Mouse (Mus musculus) cerebellum, postnatal 36 days (tissue): ENCODE measurements around the gene Apobec2.
A peak's percentile ranks its signal among the peaks of the same experiment; 100 is the strongest.
"Not testable (repeated sequence)": the region's sequence is repeated elsewhere in the genome, so short reads cannot be mapped to it uniquely, and the experiment has no call there.

Source experiments
- DNase-seq, 2 experiments: peaks; one replicate each; pipeline ENCODE4 v3.0.0; 2021 to 2022; ENCODE audit warnings: mixed read lengths in 2 of 2

The Apobec2 gene

GRCm38 (mm10) chr17:48432158-48432980 is at the start of gene Apobec2:
TSS of gene Apobec2 (minus strand) at chr17:48432930.
- no peak for DNase-seq

- no peak for DNase-seq
Measured at GRCm38 (mm10) chr17:48479952-48480351, 47.2 kb upstream of the Apobec2 start.

DNA sequence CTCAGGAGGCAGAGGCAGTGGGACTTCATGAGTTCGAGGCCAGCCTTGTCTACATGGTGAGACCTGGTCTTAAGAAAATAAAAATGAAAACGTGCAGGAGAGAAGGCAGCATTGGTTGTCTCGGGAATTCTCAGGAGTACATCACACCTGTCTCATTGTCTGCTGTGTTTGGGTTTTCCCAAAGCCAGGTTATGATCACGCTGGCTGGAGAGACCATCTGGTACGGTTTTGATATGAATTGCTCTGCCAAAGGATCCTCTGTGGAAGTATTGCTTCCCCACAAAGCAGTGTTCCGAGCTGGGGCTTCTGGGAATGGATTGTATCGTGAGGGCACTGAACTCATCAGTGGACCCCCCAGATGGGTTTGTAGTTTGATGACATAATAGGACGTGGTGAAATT is 42.7 kb upstream of the Apobec2 start:
- DNase-seq: no peak

GRCm38 (mm10) chr17:48474282-48474681 is 41.6 kb upstream of the Apobec2 start:
- not testable (repeated sequence) for DNase-seq

GRCm38 (mm10) chr17:48467395-48468231 is 34.9 kb upstream of the Apobec2 start:
- DNase-seq: peak; percentile 89 to 93

DNA sequence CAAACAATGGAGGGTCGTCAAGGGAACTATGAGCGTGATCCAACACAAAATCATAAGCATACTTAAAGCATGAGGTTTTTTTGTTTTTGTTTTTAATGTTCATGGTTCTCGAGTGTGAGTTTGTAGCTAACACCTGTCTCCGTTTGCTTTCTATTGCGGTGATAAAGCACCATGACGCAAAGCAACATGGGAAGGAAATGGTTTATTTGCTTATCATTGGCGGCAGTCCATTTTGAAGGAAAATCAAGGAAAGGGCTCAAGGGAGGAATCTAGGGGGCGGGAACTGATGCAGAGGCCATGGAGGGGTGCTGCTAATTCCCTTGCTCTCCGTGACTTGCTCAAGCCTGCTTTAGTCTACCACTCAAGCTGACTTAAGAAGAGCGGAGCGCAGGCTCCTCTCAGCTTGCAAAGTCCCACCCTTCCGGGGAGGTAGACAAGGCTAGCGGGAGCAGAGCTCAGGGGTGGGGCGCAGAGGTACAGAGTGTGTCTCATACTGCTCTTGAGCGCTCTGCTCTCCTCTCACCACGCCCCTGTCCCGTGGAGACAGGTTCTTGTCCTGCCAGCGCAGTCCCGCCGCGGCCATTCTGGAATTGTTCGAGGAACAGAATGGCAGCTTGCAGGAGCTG is 34.2 kb upstream of the Apobec2 start:
- no peak for DNase-seq

- no peak for DNase-seq
Measured at GRCm38 (mm10) chr17:48463391-48463790, 30.7 kb upstream of the Apobec2 start.

DNA sequence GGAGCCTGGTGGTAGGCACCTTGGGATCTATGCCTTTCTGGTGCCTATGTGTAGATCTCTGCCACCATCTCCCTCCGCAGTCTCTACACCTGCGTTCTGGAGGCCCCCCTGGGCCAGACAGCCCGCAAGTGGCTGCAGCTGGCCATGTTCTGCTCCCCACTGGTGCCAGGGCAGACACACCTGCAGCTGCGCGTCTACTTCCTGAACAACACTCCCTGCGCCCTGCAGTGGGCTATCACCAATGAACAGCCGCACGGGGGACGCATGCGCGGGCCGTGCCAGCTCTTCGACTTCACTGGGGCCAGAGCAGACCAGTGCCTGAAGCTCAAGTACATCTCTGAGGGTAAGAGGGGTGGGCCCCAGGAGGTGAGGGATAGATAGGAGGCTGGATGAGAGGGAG is 29.4 kb upstream of the Apobec2 start:
- DNase-seq: no peak

- DNase-seq: no peak
Measured at GRCm38 (mm10) chr17:48457971-48458653, 25.4 kb upstream of the Apobec2 start.

DNA sequence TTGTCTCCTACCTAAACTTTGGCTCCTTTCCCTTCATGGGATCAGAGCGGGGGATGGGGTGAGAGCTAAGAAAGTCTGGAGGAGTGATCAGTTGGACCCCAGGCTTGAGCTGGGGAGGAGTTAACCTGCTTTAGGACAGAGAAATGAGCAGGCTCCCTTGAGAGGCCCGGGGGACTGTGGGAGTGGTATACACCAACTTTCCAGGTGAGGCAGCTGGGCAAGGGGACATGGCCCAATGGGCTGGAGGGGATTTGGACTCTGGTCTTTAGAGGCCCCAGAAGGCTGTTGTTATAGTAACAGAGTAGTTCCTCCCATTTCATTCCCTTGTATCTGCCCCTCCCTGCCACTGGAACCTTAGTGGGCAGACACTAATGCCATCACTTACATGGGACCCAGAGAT is 23.2 kb upstream of the Apobec2 start:
- DNase-seq: no peak

DNA sequence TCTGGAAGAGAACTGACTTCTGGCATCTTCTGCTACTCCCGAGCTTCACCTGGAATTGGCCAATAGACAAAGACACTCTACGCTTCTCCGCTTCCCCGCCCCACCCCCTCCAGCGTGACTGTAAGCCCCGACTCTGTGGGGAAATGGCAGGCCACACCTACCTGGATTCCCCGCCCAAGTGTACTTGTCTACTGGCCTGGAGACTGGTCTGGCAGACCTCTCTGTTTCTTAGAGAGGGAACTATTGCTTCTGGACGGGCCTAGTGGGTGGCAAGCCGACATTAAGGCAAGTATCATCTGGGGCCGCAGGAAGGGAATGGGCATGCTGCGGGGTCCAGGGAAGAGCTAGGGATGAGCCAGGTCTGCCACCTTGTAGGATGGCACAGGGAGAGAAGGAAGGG is 22.0 kb upstream of the Apobec2 start, which contains the start of gene Unc5cl:
Unc5cl (plus strand) TSS at position 214 of the 400 bp plus-strand sequence.
- no peak for DNase-seq

DNA sequence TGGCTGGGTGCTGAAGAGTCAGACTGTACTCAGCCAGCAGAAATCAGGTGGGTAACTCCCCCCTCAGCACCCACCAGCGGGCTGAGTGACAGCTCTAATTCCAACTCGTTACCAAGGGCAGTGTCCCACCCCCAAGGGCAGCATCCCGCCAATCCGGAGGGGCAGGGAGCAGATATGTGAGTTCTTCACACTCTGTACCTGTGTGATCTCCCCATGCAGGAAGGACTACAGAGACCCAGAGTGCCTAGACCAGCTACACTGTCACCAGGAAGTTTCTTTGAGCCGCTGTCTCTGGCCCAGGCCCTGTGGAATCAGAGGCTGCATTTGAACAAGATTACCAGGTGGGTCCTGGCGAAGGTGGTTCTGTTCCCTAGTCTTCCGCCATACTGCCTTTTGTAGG is 21.5 kb upstream of the Apobec2 start:
- DNase-seq: no peak

- no peak for DNase-seq
Measured at GRCm38 (mm10) chr17:48453489-48453888, 20.8 kb upstream of the Apobec2 start.

DNA sequence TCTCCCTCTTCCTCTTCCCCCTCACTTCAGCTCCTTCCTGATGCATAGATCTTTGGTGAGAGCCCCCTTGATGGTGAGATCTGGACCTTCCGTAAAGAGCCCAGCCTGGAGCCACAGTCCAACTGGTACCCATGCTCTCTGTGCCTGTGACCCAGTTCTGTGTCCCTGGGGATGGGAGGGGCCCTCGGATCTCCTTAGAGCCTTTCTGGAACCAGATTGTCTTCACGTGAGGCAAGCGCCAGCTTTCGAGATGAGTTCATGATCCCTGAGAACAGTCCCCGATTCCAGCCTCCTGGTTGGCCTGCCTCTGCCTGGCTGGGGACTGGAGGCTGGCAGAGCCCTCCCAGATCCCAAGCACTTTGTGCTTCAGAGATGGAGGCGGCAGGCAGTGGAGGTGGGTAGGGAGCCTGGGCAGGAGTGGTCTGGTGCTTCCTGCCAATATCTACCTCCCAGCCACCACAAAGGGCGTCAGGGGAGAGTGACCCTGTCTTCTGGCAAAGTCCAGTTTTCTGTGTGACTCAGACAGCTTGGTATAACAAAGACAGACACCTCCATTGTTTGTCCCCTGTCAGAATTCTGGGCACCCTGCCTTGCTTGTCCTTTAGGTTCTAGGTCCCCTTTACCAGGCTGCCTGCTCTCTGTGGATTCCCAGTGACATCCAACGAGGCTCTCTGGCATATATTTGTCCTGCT is 19.2 kb upstream of the Apobec2 start:
- no peak for DNase-seq

- no peak for DNase-seq
Measured at GRCm38 (mm10) chr17:48451353-48451675, 18.6 kb upstream of the Apobec2 start, which contains the start of gene Tspo2. TSS of gene Tspo2 (minus strand) at chr17:48451522.

DNA sequence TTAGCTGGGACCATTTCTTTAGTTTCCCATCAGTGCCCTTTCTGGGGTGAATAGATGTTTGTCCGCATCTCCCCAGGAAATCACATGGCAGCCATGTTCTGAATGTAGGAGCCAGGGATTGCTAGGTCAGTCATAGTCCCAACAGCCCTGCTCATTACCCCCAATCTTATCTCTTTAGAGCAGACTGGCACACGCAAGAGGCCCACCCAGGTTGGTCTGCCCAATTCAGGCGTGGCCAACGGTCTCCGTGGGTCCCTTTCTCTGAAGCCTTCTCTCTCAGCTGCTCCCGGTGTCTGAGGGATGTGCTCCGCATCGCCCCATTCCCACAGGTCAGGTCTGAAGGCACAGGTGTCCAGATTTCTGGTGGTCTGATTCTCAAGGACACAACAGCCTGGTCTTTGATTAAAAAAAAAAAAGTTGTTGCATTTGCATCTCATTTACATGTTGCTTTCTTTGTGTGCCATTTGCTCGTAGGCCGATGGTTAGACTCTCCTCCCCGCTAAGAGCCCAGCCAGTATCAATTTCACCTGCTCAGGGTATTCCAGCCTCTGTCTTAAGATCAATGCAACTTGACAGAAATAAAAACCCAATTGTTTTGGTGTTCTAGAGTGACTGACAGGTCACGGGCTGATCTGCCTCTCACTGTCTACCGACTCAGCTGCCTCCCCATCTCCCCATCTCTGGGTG is 18.1 kb upstream of the Apobec2 start:
- no peak for DNase-seq

DNA sequence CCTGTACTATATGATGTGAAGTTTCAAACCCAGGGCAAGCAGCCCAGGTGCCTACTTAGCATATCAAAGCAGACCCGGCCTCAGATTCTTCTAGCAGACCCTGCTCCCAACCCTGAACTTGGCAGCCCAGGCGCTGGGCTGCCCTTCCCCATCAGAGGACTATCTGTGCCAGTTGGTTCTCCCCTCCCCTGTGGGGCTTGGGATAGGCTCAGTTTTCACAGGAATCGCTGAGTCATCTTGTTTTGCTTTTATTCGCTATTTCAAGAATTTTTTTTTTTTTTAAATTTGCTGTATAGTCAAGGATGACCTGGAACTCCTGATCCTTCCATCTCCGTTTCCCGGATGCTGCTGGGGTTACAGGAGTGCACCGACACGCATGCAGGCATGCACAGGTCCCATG is 14.9 kb upstream of the Apobec2 start:
- no peak for DNase-seq

DNA sequence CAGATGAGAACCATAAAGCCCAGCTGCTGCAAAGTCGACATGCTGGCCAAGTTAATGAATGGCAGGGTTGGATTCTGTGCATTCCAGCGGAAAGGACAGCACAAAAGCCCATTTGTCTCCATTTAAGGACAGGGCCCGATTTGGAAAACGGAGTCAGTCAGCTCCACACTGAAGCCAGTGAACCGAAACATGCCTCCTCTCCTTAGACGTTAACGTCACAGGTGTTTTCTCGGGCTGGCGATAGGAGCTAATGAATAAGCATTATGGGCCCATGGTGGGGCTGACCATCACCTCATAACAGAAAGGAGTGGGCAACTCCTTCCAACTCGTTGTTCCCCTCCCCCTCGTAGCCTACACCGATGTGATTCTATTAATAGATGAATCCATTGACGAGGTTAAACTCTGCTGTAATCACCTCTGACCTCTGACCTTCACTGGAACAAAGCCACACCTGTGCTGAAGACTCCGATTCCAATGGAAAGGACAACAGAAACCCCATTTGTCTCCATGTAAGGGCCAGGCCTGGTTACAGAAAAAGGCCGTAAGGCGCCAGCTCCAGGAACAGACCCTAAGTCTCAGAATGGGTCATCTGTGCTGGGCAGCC is 10.9 kb upstream of the Apobec2 start:
- no peak for DNase-seq

DNA sequence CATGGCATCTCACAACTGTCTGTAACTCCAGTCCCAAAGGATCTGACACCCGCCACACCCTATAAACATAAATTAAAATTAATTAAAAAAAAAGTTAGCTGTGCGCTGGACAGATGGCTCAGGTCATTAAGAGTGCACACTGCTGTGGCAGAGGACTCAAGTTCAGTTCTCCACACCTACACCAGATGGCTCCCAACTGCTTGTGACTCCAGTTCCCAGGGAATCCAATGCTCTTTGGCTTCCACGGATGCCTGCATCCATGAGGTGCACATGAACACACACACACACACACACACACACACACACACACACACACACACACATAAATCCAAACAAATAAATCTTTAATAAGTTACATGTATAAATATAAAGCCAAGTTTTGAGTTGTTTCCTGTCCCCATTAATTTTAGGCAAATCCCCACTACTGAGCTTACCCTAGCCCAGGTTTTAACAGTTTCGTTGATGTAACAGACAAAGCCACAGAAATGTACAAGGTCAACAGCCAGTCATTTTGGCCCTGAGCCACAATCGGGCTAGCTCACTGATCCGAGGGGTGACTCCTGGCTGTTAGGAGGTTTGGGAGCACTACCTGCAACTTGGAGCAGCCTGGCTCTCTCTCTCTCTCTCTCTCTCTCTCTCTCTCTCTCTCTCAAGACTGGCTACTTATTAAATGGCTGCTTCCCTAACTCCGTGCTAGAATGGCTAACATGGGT is 10.2 kb upstream of the Apobec2 start:
- DNase-seq: no peak

GRCm38 (mm10) chr17:48437421-48437911 is 4.7 kb upstream of the Apobec2 start:
- no peak for DNase-seq
